Mouse (Mus musculus) 3134 (cell line): ENCODE measurements around the gene Acot2.
"Not testable (repeated sequence)": the region's sequence is repeated elsewhere in the genome, so short reads cannot be mapped to it uniquely, and the experiment has no call there.

ENCODE experiments used
- DNase-seq: peaks from one replicate; pipeline ENCODE4 v3.0.0-alpha.2; 2011; ENCODE audit warnings: low spot score; ENCODE audit not compliant: insufficient read length; ENCODE audit errors: extremely low read depth

Gene Acot2

GRCm38 (mm10) chr12:83987583-83988441 lies at the start of gene Acot2:
Gene Acot2, plus strand, starts transcription at chr12:83987861.
- peak; percentile 88 for DNase-seq

- DNase-seq = not testable (repeated sequence)
These were observed 49.1 kb upstream of the Acot2 start for GRCm38 (mm10) chr12:83938592-83938991.

DNA sequence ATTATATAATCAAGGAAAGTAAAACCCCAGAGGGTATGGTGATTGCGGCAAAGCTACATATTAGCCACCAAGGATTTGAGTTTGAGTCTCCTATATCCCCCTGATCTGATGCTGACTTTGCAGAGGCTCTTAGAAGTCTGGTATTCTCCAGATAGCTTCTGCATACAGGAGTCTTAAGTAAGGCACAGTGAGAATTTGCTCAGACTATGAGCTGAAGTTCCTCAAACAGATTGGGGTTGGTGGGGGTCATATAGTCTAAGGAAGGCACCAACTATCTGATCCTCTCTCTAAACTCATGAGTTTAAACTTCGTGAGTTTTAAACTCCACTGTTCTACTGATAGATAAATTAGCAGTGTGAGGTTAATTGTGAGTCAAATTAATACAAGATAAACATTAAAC lies 48.3 kb upstream of the Acot2 start:
- DNase-seq = no peak

- no peak for DNase-seq
These were observed 47.6 kb upstream of the Acot2 start for GRCm38 (mm10) chr12:83940031-83940430.

GRCm38 (mm10) chr12:83941938-83942337 lies 45.7 kb upstream of the Acot2 start:
- no peak for DNase-seq

DNA sequence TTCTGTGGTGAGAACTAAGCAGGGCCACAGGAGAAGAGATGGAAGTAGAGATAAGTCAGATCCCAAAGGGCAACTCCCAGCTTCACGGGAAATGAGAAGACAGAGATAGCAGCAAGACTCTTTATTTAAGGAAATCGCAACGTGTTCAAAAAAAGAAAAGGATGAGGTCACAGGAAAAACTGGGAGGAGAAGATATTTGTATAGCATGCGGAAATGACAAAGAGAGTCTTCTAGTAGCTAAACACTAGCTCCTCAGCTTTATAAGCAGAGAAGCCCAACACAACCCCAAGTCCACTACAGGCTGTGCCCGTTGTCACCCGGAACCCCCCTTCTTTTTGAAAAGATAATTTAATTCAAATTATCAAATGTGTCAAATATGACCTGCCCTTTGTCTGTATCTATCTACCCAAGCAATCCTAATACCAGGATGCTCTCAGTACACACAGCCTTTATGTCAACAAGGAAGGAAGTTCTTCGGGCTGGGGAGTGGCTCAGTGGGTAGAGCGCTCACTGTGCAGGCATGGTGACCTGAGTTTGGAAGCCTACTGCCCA lies 40.3 kb upstream of the Acot2 start:
- no peak for DNase-seq

DNA sequence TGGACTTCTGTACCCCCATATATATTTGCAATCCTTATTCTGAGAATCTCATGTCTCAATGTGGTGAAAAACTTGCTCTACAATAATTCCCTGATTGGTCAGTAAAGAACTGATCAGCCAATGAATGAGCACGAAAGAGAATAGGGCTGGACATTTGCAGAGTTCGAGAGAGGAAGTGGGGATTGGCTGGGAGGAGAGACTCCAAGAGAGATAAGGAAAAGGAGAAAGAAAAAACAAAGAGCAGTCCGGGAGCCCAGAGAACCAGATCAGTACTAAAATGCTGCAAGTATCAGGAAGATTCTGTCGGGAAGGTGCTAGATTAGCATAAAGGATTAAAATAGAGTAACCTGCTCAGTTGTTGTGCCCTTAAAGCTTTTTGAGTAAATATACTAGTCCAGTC lies 38.6 kb upstream of the Acot2 start:
- no peak for DNase-seq

DNA sequence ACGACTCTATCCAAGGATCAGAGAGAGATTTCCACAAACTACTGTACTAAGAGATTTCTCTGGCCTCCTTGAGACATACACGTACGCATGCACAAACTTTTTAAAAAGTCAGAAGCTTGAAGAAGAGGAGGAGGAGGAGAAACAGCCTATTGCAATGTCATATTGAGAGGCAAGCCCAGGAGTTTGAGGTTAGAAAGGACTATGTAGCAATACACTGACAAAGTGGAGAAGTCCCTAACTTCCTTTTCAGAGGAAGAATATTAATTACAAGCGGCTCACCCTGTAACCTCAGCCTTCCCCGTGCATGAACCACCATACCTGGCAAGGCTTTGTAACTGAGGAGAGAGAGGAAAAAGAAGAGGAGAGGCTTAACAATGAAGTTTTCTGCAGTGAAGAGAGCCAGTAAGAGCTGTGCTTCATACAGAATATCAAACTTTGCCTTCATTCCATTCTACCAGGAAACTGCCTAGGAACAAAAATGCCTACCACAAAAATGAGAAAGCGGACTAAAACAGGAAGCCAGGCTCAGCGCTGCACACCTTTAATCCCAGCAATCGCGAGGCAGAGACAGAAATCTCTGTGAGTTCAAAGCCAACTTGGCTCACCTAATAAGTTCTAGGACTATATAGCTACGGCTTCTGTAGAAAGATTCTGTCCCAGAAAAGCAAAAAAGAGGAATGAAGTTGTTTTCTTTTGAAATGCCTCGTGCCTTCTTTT lies 37.7 kb upstream of the Acot2 start:
- DNase-seq = no peak

DNA sequence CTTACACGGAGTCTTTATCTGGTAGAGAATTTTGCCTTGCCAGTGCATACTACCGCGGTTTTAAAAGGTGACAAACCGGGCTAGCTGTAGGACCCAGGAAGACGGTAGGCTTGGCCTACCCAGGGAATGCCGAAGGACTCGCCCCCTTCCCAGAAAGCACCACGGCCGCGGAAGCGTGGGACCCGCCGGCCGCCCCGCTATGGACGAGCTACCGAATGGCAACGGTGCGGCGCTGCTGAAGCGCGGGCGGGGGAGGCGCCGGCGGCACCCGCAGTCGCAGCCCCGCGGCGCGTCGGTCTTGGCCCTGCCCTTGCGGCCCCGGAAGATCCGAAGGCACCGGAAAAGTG lies 37.2 kb upstream of the Acot2 start, which contains the start of gene Riox1:
Riox1 (plus strand) TSS at position 116 of the 347 bp plus-strand sequence.
- DNase-seq = peak; percentile 74

- DNase-seq = peak; percentile 31
These were observed 36.6 kb upstream of the Acot2 start for GRCm38 (mm10) chr12:83950840-83951701.

DNA sequence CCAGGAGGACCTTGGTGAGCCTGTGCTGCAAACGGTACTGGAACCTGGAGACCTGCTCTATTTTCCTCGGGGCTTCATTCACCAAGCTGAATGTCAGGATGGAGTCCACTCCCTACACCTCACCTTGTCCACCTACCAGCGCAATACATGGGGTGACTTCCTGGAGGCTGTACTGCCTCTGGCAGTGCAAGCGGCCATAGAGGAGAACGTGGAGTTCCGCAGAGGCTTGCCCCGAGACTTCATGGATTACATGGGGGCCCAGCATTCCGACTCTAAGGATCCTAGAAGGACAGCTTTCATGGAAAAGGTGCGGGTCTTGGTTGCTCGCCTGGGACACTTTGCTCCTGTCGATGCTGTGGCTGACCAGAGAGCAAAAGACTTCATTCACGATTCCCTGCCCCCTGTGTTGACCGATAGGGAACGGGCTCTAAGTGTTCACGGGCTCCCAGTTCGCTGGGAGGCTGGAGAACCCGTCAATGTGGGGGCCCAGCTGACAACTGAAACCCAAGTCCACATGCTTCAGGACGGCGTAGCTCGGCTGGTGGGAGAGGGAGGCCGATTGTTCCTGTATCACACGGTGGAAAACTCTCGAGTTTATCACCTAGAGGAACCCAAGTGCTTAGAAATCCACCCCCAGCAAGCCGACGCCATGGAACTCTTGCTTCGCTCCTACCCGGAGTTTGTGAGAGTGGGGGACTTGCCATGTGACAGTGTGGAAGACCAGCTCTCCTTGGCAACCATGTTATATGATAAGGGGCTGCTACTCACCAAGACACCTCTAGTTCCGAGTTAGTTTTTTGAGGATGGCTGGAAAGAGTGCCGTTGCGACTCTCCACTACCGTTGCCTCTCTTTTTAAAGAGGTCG lies 35.7 kb upstream of the Acot2 start:
- DNase-seq = no peak

DNA sequence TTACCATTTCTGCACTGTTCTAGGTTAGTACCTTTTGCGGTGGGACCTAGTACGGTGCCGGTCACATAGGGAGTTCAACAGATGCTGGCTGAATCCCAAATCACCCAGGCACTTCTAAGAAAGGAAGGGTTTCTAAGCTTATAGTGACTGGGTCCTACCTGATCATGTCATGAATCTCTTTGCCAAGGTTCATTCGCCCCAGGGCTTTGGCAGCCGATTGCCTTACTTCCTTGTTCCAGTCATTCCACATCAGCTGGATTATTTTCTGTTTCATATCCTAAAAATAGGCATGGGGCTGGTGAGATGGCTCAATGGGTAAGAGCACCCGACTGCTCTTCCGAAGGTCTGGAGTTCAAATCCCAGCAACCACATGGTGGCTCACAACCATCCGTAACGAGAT lies 29.4 kb upstream of the Acot2 start:
- no peak for DNase-seq

DNA sequence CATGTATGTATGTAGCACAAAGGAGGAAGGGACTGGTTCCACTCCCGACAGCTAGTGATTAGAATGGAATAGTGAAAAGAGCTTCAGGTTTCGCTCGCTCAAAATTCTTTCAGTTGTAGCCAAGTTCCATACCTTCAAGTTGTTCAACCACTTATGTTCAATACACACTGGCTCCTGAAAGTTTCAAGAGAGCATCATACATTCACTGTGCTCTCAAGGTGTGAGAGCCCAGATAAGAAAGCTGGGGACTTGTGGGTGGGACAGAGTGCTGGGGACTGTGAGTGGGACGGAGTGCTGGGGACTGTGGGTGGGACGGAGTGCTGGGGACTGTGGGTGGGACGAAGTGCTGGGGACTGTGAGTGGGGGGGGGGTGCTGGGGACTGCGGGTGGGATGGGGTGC lies 22.4 kb upstream of the Acot2 start:
- no peak for DNase-seq

GRCm38 (mm10) chr12:83972117-83972516 lies 15.5 kb upstream of the Acot2 start:
- DNase-seq = no peak

GRCm38 (mm10) chr12:83978862-83979261 lies 8.8 kb upstream of the Acot2 start:
- DNase-seq = no peak

GRCm38 (mm10) chr12:83981615-83982014 lies 6.0 kb upstream of the Acot2 start:
- DNase-seq = no peak

DNA sequence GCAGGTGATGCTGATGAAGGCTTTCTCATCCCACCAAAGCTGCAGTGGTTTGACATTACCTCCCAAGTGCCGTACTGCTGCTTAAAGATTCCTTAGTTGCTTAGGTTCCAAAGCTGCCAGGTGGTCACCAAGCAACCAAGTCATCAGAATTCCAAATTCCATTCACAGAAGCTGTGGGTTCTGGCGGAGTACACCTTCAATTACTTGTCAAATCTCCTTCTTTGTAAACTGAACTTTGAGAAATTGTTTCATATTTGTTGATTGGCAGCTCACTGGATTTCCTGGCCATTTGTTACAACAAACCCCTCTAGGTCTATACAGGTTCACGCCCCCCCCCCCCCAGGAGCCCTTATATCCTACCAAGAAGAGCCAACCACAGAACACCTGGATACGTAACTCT lies 2.9 kb upstream of the Acot2 start, which contains the start of gene Heatr4:
Heatr4 (minus strand) TSS at position 101 of the 400 bp plus-strand sequence.
- DNase-seq = no peak

DNA sequence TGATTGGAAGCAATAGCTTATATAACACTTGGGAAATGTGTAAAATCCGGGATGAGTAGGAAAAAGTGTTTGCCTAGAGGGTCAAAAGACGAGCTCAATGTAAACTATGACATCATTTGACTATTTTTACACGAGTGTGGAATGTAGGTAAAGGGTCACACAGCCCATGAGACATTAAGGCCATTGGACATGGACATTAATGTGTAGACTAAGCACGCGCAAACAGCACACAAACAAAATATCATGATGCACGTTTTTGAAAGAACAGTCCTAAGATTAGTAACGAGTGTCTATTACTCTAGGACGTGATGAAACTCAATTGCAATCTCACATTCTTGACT lies 449 bp upstream of the Acot2 start:
- no peak for DNase-seq

GRCm38 (mm10) chr12:83988483-83988882 lies 822 bp downstream of the Acot2 start:
- no peak for DNase-seq

GRCm38 (mm10) chr12:83989378-83989777 lies 1.7 kb downstream of the Acot2 start:
- no peak for DNase-seq
